Mouse (Mus musculus) G1E-ER4 (cell line): ENCODE measurements at regions not wholly inside any gene's neighbourhood (a gene's known extent, or its start where the extent isn't known, plus 50 kb on each side); places are given as distances from the start of the nearest gene placed in this dataset.

ENCODE experiments used
- GATA1 ChIP-seq: IDR thresholded peaks from one replicate; pipeline ENCODE4 v1.8.0; 2012; ENCODE audit warnings: low read length, inconsistent platforms

- no peak for TF ChIP-seq GATA1
These were observed 283.5 kb downstream of the Naf1 start for GRCm38 (mm10) chr8:67143479-67143878.

GRCm38 (mm10) chr8:67181741-67182140 is 321.7 kb downstream of the Naf1 start:
- TF ChIP-seq GATA1: peak; percentile 25

- TF ChIP-seq GATA1: no peak
These were observed 324.4 kb upstream of the Nat3 start for GRCm38 (mm10) chr8:67199213-67199612.

GRCm38 (mm10) chr8:67206064-67206463 is 317.6 kb upstream of the Nat3 start:
- no peak for TF ChIP-seq GATA1

GRCm38 (mm10) chr8:67231921-67232701 is 291.5 kb upstream of the Nat3 start:
- peak; percentile 26 for TF ChIP-seq GATA1

GRCm38 (mm10) chr8:67238934-67239333 is 284.7 kb upstream of the Nat3 start:
- no peak for TF ChIP-seq GATA1

- TF ChIP-seq GATA1: no peak
These were observed 244.9 kb upstream of the Nat3 start for GRCm38 (mm10) chr8:67278759-67279158.

- no peak for TF ChIP-seq GATA1
These were observed 244.2 kb upstream of the Nat3 start for GRCm38 (mm10) chr8:67279449-67279848.

- TF ChIP-seq GATA1: no peak
These were observed 213.2 kb upstream of the Nat3 start for GRCm38 (mm10) chr8:67310494-67310893.

- no peak for TF ChIP-seq GATA1
These were observed 206.3 kb upstream of the Nat3 start for GRCm38 (mm10) chr8:67317371-67317770.

- TF ChIP-seq GATA1: no peak
These were observed 205.0 kb upstream of the Nat3 start for GRCm38 (mm10) chr8:67318675-67319074.

- TF ChIP-seq GATA1: no peak
These were observed 203.1 kb upstream of the Nat3 start for GRCm38 (mm10) chr8:67320535-67320934.

GRCm38 (mm10) chr8:67328439-67328838 is 195.2 kb upstream of the Nat3 start:
- TF ChIP-seq GATA1: no peak

- no peak for TF ChIP-seq GATA1
These were observed 146.6 kb upstream of the Nat3 start for GRCm38 (mm10) chr8:67377061-67377460.

GRCm38 (mm10) chr8:67405947-67406346 is 117.7 kb upstream of the Nat3 start:
- TF ChIP-seq GATA1: no peak

GRCm38 (mm10) chr8:67414826-67415225 is 108.8 kb upstream of the Nat3 start:
- TF ChIP-seq GATA1: no peak

GRCm38 (mm10) chr8:67422521-67422920 is 101.1 kb upstream of the Nat3 start:
- no peak for TF ChIP-seq GATA1
